Mouse (Mus musculus) Patski (cell line): Measurements from ENCODE around the gene Eepd1. TPM values are rescaled to one million over a fixed set of nuclear protein-coding genes. Genes with fewer than 3 reads are reported as not detected.

Experiments used
- ATAC-seq: fragments of 100-300 bp; one replicate; pipeline ENCODE4 v1.8.0; 2021
- CTCF ChIA-PET: fragments of 350-600 bp; sonication (Branson Sonifier 250); formaldehyde crosslinking; loops from one replicate; lab custom pipeline; 2022; ENCODE audit warnings: inconsistent platforms; lab: Charles Lee
- POLR2A ChIA-PET: fragments of 350-600 bp; sonication (Branson Sonifier 250); formaldehyde crosslinking; loops from one replicate; lab custom pipeline; 2022; ENCODE audit warnings: antibody characterized with exemption, inconsistent platforms; lab: Charles Lee
- DNase-seq: peaks from one replicate; pipeline ENCODE4 v3.0.0-alpha.2; 2011; ENCODE audit warnings: low read depth, low spot score
- H3K27me3 ChIP-seq: fragments of 371-371 bp; one replicate; pipeline ENCODE4 v1.5.1; 2021
- CTCF ChIP-seq: fragments of 100-300 bp; IDR thresholded peaks from one replicate; pipeline ENCODE4 v1.5.1; 2021
- in situ Hi-C: fragments of 300-500 bp; cut with MboI; formaldehyde crosslinking; loops from 3 replicates; pipeline ENCODE4 v1.11.1; 2018; ENCODE audit warnings: low pct_unique_long_range_greater_than_20kb, mixed read lengths
- polyA plus RNA-seq: library from polyadenylated mRNA; unstranded; gene quantifications from one replicate; pipeline ENCODE4 v1.2.3, GENCODE M21; 2021

The Eepd1 gene
- polyA plus RNA-seq, 1 experiment from 2014 or later, result 1.8 TPM

DNA sequence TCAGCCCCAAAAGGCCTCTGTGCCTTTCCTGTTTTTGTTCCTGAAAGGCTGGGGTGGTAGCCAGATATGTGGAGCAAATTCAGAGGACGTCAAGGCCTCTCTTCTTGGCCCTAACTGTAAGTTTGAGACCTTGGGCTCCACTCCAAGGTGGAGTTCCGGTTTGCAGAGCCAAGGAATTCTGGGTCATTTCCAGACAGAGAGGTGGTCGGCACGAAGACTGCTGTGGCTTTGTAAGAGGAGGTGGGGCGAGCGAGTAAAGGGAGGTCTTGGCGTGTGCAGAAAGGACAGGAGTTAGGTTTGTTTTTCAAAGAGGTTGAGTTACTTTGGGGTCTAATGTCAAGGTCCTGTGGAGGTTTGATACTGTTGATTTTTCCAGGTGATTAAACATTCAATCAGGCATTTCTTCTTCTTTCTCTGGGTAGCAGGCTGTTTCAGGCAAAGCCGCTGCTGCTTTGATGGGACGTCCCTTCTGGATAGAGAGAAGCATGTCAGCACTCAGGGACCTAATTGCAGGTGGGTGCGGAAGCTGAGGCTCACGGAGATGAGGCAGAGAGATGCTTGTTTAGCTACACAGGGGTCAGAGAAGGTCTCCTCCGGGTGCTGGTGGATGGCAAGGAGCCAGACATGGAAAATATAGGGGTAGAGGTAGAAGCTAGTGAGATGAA is 6.2 kb downstream of the Eepd1 start:
- TF ChIP-seq CTCF, result no peak
- H3K27me3 ChIP-seq, result no peaks in the 10 kb centered on the region
- DNase-seq (no peak), ATAC-seq (no peak)
- CTCF ChIA-PET, result no interaction called here
- in situ Hi-C loops, result loop anchor here (25.0 kb wide), 1 partner anchor 325 kb away; the partner anchor contains the start of gene Herpud2
- POLR2A ChIA-PET, result no interaction called here

DNA sequence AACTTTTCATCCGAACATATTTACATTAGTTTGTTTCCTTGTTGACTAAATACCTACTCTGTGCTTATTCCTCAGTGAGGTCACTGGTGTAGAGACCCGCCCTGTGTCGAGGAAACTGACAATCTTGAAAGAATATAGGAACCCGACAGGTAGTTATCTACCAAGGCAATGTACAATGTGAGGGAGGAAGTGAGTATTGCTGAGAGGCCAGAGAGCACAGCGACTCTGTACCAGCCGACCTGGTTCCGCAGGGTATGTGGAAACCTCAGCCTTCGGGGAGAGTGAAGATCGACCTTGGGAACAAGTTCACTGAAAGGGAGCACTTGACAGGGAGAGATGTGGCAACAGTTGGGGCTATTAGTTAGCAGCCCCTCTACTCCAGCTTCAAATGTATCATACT is 7.2 kb downstream of the Eepd1 start:
- ATAC-seq (no peak), DNase-seq (no peak)
- in situ Hi-C loops, result loop anchor here (25.0 kb wide), 1 partner anchor 326 kb away; the partner anchor contains the start of gene Herpud2
- H3K27me3 ChIP-seq, result no peaks in the 10 kb centered on the region
- no peak for TF ChIP-seq CTCF
- CTCF ChIA-PET, result no interaction called here
- POLR2A ChIA-PET, result no interaction called here

DNA sequence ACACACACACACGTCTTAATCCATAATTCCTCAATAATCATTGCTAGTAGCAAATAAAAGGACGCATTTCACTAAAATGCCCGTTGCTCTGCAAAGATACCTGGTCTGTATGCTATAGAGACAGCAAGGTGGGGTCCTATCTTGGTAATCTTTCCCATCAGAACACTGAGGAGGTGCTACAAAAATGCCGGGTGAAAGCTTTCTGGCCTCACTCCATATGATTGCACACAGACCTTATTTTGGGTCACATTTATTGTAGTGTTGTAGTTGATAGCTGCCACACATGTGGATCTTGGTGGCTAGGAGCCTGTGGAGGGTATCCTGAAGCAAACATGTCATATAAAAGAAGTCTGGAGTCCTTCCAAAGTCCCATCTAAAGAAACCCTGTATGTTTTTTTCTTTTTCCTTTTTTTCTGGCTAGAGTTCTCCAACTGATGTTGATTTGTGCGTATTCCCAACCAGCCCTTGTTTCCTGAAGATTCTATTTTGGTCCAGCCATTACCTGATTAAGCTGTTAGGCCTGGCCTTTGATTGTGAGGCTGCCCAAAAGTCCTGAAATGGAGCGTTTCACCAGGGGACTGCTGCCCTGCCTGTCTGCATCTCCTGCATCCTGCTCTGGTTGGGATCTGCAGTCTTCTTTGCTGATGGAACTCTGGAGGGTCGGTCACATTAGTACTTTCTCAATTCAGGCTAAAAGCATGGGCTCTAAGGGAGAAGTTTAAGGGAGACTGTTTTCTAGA is 8.0 kb downstream of the Eepd1 start:
- DNase-seq, result no peak
- ChIA-PET POLR2A (no interaction called here), CTCF (interaction anchor here (1.1 kb wide), 1 partner anchor 23 kb away, joined by 4 read pairs; no protein-coding TSS in a partner anchor)
- in situ Hi-C loops, result loop anchor here (25.0 kb wide), 1 partner anchor 327 kb away; the partner anchor contains the start of gene Herpud2
- no peaks in the 10 kb centered on the region for H3K27me3 ChIP-seq
- TF ChIP-seq CTCF, result no peak
- ATAC-seq, result no peak

DNA sequence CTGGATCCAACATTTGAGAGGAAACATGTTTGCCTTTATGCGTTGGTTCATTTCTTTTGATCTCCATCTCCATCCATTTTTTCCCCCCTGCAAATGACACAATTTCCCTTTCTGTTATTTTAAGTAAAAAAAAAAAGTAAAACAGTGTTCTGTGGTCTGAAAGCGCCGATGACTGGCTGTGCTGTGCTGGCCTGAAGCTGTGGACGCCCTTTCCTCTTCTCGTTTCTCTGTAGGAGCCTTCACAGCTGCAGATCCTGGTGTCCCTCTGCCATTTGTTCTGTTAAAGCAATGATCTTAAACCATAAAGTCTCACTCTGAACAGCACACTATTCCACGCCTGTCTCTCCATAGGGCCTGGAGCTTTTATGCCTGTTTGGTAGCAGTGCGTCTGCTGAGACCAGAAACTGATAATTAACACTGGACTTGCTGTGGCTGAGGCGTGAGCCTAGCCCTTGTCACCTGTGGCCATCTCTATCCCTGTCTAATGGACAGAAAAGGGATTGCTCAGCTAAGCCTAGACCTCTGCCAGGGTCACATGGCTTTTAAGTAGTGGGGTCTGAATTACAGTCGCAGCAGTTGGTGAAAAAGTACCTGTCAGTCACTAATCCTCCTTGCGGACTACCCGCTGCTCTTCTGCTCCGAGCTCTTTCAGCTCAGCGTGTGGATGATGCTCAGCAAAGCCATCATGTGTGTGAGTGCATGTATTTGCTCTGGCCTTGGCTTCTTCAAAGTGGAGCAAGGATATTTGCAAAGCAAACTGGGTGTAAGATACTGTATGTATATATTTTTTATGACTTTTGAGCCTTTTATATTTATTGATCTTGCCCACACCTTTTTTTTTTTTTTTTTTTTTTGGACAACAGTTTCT is 9.2 kb downstream of the Eepd1 start:
- DNase-seq, result no peak
- no peaks in the 10 kb centered on the region for H3K27me3 ChIP-seq
- CTCF ChIA-PET, result interaction anchor here (1.1 kb wide), 1 partner anchor 22 kb away, joined by 4 read pairs; no protein-coding TSS in a partner anchor
- POLR2A ChIA-PET, result no interaction called here
- no peak for TF ChIP-seq CTCF
- in situ Hi-C loops, result loop anchor here (25.0 kb wide), 1 partner anchor 328 kb away; the partner anchor contains the start of gene Herpud2
- no peak for ATAC-seq

DNA sequence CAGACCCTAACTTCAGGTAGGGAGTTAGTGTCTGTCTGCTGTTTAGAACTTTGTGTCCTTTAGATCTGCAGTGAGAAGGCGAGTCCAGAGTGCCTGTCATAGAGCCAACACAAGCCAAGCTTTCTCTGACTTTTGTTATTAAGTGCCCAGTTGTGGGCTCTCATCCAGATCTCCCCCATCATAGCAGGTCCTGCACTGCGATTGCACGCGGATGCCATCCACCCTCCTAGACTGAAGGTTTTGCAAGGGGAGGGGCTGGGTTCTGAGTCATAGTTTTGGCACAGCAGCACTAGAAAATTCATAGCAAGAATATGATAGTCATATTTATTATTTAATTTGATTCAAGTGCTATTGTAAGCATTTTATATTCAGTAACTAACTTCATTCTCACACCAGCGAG is 12.6 kb downstream of the Eepd1 start:
- no peak for DNase-seq
- no peak for ATAC-seq
- ChIA-PET POLR2A (no interaction called here), CTCF (interaction anchor here (1.2 kb wide), 1 partner anchor 18 kb away, joined by 3 read pairs; no protein-coding TSS in a partner anchor)
- in situ Hi-C loops, result loop anchor here (25.0 kb wide), 1 partner anchor 332 kb away; the partner anchor contains the start of gene Herpud2
- no peaks in the 10 kb centered on the region for H3K27me3 ChIP-seq
- no peak for TF ChIP-seq CTCF

DNA sequence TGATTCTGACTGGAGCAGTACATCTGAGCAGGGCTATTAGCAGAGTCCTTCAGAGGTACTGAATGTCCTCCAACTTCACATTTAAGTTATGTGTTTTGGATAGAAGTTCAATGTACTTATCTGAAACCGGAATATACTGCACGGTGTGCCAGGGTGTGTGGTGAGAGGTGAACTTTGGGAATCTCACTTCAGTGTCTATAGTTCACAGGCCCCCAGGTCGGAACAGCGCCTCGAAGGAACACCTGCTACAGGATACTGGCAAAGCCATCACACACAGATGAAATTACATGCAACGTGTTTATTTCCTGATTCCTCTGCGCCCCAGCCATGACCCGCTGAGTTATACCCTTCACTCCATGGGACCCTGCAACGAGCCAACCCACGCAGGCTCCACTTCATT is 14.3 kb downstream of the Eepd1 start:
- ATAC-seq (no peak), DNase-seq (no peak)
- in situ Hi-C loops, result loop anchor here (25.0 kb wide), 1 partner anchor 333 kb away; the partner anchor contains the start of gene Herpud2
- POLR2A ChIA-PET, result no interaction called here
- TF ChIP-seq CTCF, result no peak
- CTCF ChIA-PET, result no interaction called here
- no peaks in the 10 kb centered on the region for H3K27me3 ChIP-seq

DNA sequence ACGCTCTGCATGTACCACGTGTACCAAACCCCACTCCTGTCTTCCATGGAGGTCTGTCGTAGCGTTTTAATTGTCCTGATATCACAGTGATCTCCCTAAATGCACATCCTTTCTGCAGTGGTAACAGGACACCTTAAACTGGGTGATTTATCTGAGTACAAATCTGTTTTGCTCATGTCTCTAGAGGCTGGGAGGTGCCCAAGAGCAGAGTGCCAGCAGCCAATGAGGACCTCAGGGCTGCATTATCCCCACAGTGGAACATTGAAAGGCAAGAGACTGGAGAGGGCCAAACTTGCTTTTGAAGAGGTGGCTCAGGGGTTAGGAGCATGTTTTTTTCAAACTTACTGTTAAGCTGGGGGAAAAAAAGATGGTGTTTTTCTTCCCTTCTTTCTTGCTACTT is 14.8 kb downstream of the Eepd1 start:
- ChIA-PET CTCF (no interaction called here), POLR2A (no interaction called here)
- in situ Hi-C loops, result loop anchor here (25.0 kb wide), 1 partner anchor 334 kb away; the partner anchor contains the start of gene Herpud2
- ATAC-seq (no peak), DNase-seq (no peak)
- H3K27me3 ChIP-seq, result no peaks in the 10 kb centered on the region
- TF ChIP-seq CTCF, result no peak

DNA sequence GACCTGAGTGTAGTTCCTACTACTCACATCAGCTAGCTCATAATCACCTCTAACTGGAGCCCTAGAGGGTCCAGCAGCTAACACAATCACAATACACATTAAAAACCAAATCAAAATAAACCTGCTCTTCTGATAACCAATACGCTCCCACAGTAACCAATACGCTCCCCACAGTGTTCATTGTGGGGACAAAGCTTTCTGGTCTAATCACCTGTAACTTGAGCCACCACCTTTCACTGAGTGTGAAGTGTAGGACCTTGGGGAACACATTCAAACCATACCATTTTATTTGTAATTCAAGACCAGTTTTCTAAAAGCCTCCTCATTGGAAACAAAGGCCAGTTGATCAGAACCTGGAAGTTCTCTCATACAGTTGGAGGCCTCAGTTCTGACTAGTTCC is 15.4 kb downstream of the Eepd1 start:
- no peak for DNase-seq
- CTCF ChIA-PET, result no interaction called here
- H3K27me3 ChIP-seq, result no peaks in the 10 kb centered on the region
- TF ChIP-seq CTCF, result no peak
- in situ Hi-C loops, result loop anchor here (25.0 kb wide), 1 partner anchor 334 kb away; the partner anchor contains the start of gene Herpud2
- POLR2A ChIA-PET, result no interaction called here
- no peak for ATAC-seq

DNA sequence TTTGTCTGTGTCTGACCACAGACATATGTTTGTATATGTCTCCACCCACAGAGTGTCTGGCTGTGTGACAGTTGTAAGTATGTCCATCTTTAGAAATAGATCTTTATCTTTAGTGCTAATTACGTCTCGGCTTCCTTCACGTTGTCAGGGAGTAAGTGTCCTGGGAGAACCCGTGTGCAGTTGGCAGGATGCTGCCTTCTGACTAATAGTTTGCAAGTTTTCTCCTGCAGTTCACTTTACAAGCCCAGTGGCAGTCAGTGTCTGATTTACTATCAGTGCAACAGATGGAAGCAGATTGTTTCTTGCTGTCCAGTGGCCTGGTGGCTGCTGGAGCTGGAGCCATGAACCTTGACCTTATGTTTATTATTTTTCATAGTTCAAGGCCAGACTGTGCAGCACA is 17.4 kb downstream of the Eepd1 start:
- no peak for TF ChIP-seq CTCF
- H3K27me3 ChIP-seq, result no peaks in the 10 kb centered on the region
- ChIA-PET POLR2A (interaction anchor here (0.6 kb wide), 1 partner anchor 16 kb away, joined by 4 read pairs; no protein-coding TSS in a partner anchor), CTCF (no interaction called here)
- in situ Hi-C loops, result loop anchor here (25.0 kb wide), 1 partner anchor 336 kb away; the partner anchor contains the start of gene Herpud2
- ATAC-seq, result no peak
- no peak for DNase-seq

DNA sequence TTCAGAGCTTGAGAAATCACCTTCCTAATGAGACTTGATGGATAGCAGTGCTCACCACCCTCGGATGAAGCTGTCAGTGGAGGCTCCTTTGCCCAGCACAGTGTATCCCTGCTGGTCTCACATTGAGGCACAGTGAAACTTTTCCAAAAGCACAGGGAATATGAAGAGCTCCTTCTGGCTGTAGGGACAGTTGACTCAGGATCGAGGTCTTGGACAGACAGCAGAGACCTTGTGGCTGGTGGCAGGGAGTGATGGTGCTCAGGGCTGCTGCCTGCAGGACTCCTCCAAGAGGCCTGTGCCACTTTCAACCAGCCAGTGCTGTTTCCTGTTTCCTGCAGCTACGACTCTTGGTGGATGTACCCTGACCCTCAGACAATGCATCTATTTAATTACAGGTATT is 18.0 kb downstream of the Eepd1 start:
- no peak for ATAC-seq
- no peak for TF ChIP-seq CTCF
- no peak for DNase-seq
- H3K27me3 ChIP-seq, result no peaks in the 10 kb centered on the region
- ChIA-PET POLR2A (interaction anchor here (0.6 kb wide), 1 partner anchor 15 kb away, joined by 4 read pairs; no protein-coding TSS in a partner anchor), CTCF (no interaction called here)
- in situ Hi-C loops, result loop anchor here (25.0 kb wide), 1 partner anchor 337 kb away; the partner anchor contains the start of gene Herpud2
